Mouse (Mus musculus) ES-Bruce4 (cell line): ENCODE results near the gene Sema5a. TPM values are rescaled to one million over a fixed set of nuclear protein-coding genes. Genes with fewer than 3 reads are reported as not detected.

Experiments
- H3K27ac ChIP-seq: 2 replicates; pipeline ENCODE4 v1.5.1; 2012; ENCODE audit warnings: low read length, inconsistent platforms; ENCODE audit not compliant: insufficient read depth
- H3K27me3 ChIP-seq: 2 replicates; pipeline ENCODE4 v1.6.1; 2012; ENCODE audit warnings: mild to moderate bottlenecking, low read length, inconsistent platforms; ENCODE audit not compliant: control insufficient read depth, poor library complexity, insufficient read depth, severe bottlenecking
- H3K36me3 ChIP-seq: 2 replicates; pipeline ENCODE4 v1.6.1; 2012; ENCODE audit warnings: inconsistent platforms, mild to moderate bottlenecking, low read length, moderate library complexity; ENCODE audit not compliant: control insufficient read depth, poor library complexity, insufficient read depth, severe bottlenecking
- H3K4me1 ChIP-seq: one replicate; pipeline ENCODE4 v1.8.1; 2011; ENCODE audit warnings: low read length; ENCODE audit not compliant: control insufficient read depth, insufficient read depth
- H3K4me3 ChIP-seq: 2 replicates; pipeline ENCODE4 v1.5.1; 2011; ENCODE audit warnings: low read depth, mild to moderate bottlenecking, low read length
- H3K9ac ChIP-seq: 2 replicates; pipeline ENCODE4 v1.6.1; 2012; ENCODE audit warnings: low read depth, mild to moderate bottlenecking, inconsistent platforms; ENCODE audit not compliant: poor library complexity, severe bottlenecking
- H3K9me3 ChIP-seq: replicated peaks from 2 replicates; pipeline ENCODE4 v1.6.1; 2012; ENCODE audit warnings: mild to moderate bottlenecking, low read length, inconsistent platforms; ENCODE audit not compliant: control insufficient read depth, poor library complexity, insufficient read depth, severe bottlenecking
- CTCF ChIP-seq: IDR thresholded peaks from one replicate; pipeline ENCODE4 v1.8.1; 2011; ENCODE audit warnings: low read depth, low read length
- EP300 ChIP-seq: IDR thresholded peaks from 2 replicates; pipeline ENCODE4 v1.6.1; 2011; ENCODE audit warnings: low read depth, low read length; ENCODE audit not compliant: insufficient read depth
- POLR2A ChIP-seq: IDR thresholded peaks from one replicate; pipeline ENCODE4 v1.8.1; 2011; ENCODE audit warnings: low read length; ENCODE audit not compliant: insufficient read depth
- polyA plus RNA-seq: library from polyadenylated mRNA; stranded (reverse); fragments of >200 nt; gene quantifications from 2 replicates; pipeline ENCODE4 v1.2.4, GENCODE M21; 2011; ENCODE audit warnings: low read depth; ENCODE audit not compliant: missing spikeins, insufficient read depth, insufficient read length

Gene Sema5a
- polyA plus RNA-seq, 1 experiment: 2.8 TPM

GRCm38 (mm10) chr15:32459046-32459445 lies 214.4 kb downstream of the Sema5a start:
- H3K27ac ChIP-seq: no peak overlapping the region

GRCm38 (mm10) chr15:32460238-32460637 lies 215.6 kb downstream of the Sema5a start:
- Histone ChIP-seq H3K27ac (no peak overlapping the region), H3K36me3 (no peaks in the 10 kb centered on the region), H3K4me3 (no peak overlapping the region), H3K27me3 (no peaks in the 10 kb centered on the region), H3K9ac (no peak overlapping the region), H3K9me3 (no peaks in the 10 kb centered on the region), H3K4me1 (no peaks in the 10 kb centered on the region)
- TF ChIP-seq POLR2A (no peak), EP300 (no peak), CTCF (no peak)

More at GRCm38 (mm10) chr15:32459046-32459445, 214.4 kb downstream of the Sema5a start:
- no peaks in the 10 kb centered on the region for H3K4me1 ChIP-seq
- H3K27me3 ChIP-seq: no peaks in the 10 kb centered on the region
- H3K9ac ChIP-seq: no peak overlapping the region
- no peaks in the 10 kb centered on the region for H3K36me3 ChIP-seq
- no peaks in the 10 kb centered on the region for H3K9me3 ChIP-seq
- H3K4me3 ChIP-seq: no peak overlapping the region
- no peak for TF ChIP-seq CTCF
- TF ChIP-seq EP300: no peak
- no peak for TF ChIP-seq POLR2A

- Histone ChIP-seq H3K4me3 (no peak overlapping the region), H3K36me3 (no peaks in the 10 kb centered on the region), H3K4me1 (no peaks in the 10 kb centered on the region), H3K9ac (no peak overlapping the region), H3K27ac (no peak overlapping the region), H3K9me3 (no peaks in the 10 kb centered on the region), H3K27me3 (no peaks in the 10 kb centered on the region)
- TF ChIP-seq POLR2A (no peak), EP300 (no peak), CTCF (no peak)
Observed at GRCm38 (mm10) chr15:32471480-32472050, 227.0 kb downstream of the Sema5a start.

GRCm38 (mm10) chr15:32480747-32481146 lies 236.1 kb downstream of the Sema5a start:
- H3K27me3 ChIP-seq: no peaks in the 10 kb centered on the region; the same call in 1 of the 2 replicates
- H3K4me3 ChIP-seq: no peak overlapping the region
- no peak for TF ChIP-seq POLR2A
- TF ChIP-seq CTCF: no peak
- no peak for TF ChIP-seq EP300
- no peaks in the 10 kb centered on the region for H3K4me1 ChIP-seq
- no peaks in the 10 kb centered on the region for H3K9me3 ChIP-seq
- no peaks in the 10 kb centered on the region for H3K36me3 ChIP-seq
- no peak overlapping the region for H3K27ac ChIP-seq
- no peak overlapping the region for H3K9ac ChIP-seq

- no peaks in the 10 kb centered on the region; the same call in 1 of the 2 replicates for H3K27me3 ChIP-seq
Observed at GRCm38 (mm10) chr15:32485064-32485964, 240.7 kb downstream of the Sema5a start.

GRCm38 (mm10) chr15:32487968-32488367 lies 243.4 kb downstream of the Sema5a start:
- no peak overlapping the region for H3K4me3 ChIP-seq
- no peaks in the 10 kb centered on the region; the same call in 1 of the 2 replicates for H3K27me3 ChIP-seq
- no peaks in the 10 kb centered on the region for H3K9me3 ChIP-seq
- no peaks in the 10 kb centered on the region for H3K4me1 ChIP-seq
- TF ChIP-seq EP300 (no peak), POLR2A (no peak), CTCF (no peak)
- H3K9ac ChIP-seq: no peak overlapping the region
- no peak overlapping the region for H3K27ac ChIP-seq
- no peaks in the 10 kb centered on the region for H3K36me3 ChIP-seq

More at GRCm38 (mm10) chr15:32485064-32485964, 240.7 kb downstream of the Sema5a start:
- H3K4me1 ChIP-seq: no peaks in the 10 kb centered on the region
- H3K27ac ChIP-seq: no peak overlapping the region
- H3K9me3 ChIP-seq: no peaks in the 10 kb centered on the region
- H3K4me3 ChIP-seq: no peak overlapping the region
- H3K36me3 ChIP-seq: no peaks in the 10 kb centered on the region
- no peak for TF ChIP-seq CTCF
- TF ChIP-seq POLR2A: no peak
- TF ChIP-seq EP300: no peak
- no peak overlapping the region for H3K9ac ChIP-seq
